Mouse (Mus musculus) spleen, adult 18-20 months (tissue): ENCODE data around the gene Vasp.
"Not testable (repeated sequence)": the region's sequence is repeated elsewhere in the genome, so short reads cannot be mapped to it uniquely, and the experiment has no call there.

Source experiments
- DNase-seq, 2 experiments: peaks; one replicate each; pipeline ENCODE4 v3.0.0; 2022; ENCODE audit warnings: mixed read lengths in 2 of 2

Vasp gene

GRCm38 (mm10) chr7:19303046-19303305, 31.4 kb upstream of the Vasp start:
- no peak for DNase-seq

DNA sequence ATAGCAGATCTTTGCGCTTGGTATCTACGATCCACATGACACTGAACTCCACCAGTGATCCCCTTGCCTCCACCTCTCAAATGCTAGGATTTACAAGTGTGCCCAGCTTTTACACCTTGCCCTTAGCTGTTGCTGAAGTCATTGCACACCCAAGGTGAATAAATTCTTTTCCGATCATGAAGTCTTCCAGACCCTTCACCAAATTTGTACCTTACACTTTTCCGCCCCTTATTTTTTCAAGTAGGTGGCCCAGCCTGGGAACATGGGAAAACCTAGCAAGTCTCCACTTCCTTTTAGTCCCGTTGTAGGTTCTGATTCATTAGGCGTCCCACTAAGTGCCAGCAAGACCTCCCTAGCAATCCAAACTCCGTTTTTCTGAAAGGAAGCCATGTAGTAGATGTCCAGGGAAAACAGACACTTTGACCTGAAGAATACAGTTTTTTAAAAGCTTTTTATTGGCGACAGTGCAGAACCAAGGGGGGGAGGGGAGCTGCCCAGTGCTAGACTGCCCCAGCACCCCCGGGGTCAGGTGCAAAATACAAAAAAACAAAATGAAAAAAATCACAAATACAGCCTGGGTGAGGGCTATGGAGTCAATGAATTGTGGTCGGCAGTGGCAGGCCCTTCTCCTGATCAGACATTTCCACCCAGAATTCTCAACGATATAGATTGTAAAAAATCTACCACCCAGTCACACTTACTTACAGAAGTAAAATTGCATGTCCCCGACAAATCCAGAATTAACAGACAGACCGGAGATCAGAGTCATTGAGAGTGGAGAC, 30.8 kb upstream of the Vasp start:
- DNase-seq = no peak

GRCm38 (mm10) chr7:19301461-19302263, 30.0 kb upstream of the Vasp start:
- no peak for DNase-seq

DNA sequence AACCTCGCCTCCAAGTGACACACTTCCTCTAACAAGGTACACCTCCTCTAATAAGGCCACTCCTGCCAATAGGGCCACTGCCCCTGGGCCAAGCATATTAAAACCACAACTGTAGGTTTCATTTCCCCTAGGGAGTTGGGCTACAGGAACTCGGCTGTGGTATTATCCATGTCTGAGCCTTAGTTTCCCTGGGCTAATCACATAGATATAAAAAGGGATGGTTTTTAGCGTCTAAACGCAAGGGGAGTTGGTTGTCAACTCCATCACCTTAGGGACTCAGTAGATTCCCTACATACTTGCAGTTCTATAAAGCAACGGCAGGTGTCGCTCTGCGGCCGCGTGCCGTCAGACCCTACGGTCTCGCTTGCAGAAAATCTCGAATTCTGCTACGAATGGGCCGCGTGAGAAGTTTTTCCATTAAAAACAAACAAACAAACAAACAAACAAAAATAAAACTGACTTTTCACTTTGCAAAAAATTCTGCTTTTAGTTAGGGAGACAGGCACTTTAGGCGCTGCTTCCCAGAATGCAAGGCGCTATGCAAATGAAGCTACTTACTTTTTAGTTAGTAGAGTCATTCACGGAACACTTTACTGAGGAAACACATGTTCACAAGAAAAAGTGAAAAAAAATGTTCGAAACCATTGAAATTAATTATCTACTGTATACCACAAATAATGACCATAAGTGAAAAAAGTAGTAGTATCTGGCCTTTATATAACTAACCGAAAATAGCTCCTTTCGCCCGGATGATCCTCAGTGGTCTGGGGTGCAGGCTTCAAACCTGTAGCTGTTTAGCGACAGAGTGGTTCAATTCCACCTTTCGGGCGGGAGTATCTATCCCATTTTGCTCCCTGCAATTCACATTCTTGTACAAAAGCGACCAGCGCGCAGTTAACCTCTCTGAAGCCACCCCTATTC, 29.1 kb upstream of the Vasp start:
- DNase-seq = peak; percentile 61 to 80

DNA sequence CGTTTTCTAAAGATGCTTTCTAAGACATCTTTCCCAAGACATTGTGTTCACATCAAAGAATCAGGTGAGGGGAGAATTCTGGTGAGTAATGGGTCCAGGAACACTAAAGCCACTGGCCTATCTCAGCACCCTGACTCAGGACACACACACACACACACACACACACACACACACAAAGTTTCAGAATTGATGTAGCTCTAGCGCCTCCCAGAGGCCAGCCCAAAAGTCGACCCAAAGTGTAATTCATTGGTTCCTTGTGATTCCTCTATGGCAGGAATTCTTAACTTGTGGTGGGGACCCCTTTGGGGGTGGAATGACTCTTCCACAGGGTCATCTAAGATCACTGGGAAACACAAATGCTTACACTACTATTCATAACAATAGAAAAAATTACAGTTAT, 27.6 kb upstream of the Vasp start:
- no peak for DNase-seq

GRCm38 (mm10) chr7:19297794-19298193, 26.2 kb upstream of the Vasp start:
- DNase-seq = no peak

GRCm38 (mm10) chr7:19297034-19297433, 25.4 kb upstream of the Vasp start:
- DNase-seq = no peak

- peak; percentile 86 to 97 for DNase-seq
Measured at GRCm38 (mm10) chr7:19295503-19296185, 24.0 kb upstream of the Vasp start.

GRCm38 (mm10) chr7:19290969-19291596, 19.5 kb upstream of the Vasp start:
- DNase-seq = no peak

DNA sequence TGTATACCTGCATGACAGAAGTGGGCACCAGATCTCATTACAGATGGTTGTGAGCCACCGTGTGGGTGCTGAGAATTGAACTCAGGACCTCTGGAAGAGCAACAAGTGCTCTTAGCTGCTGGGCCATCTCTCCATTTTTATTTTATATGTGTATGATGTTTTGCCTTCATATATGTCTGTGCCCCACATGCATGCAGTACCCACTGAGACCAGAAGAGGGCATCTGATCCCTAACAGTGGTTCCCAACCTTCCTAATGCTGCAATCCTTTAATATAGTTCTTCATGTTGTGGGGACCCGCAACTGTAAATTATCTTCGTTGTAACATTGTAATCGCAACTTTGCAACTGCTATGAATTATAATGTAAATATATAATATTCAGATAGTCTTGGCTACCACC, 13.1 kb upstream of the Vasp start:
- DNase-seq = peak in 1 of 2 experiments; percentile 60

DNA sequence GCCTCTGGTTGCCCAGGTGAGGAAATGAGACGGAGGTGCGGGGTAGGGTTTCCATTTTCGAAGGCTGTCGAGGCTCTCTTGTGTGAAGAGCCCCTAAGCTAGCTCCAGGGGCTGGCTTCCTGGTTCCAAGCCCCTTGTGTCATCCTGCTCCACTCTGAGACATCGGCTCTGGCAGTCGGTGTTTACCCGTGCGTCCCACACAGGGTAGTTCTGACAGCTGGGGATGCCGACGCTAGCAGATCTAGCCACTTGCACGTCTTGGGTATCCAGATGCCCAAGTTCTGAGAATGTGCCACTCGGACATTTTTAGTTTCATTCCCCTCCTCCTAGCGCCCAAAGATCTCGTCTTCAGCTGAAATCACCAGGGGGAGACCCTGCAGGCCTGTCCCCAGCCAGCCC, 11.8 kb upstream of the Vasp start:
- no peak for DNase-seq

GRCm38 (mm10) chr7:19282791-19283405, 11.3 kb upstream of the Vasp start:
- DNase-seq = peak in 1 of 2 experiments; percentile 53

- peak; percentile 56 to 61 for DNase-seq
Measured at GRCm38 (mm10) chr7:19282385-19282784, 10.8 kb upstream of the Vasp start, which contains the start of gene Rtn2. Rtn2 (plus strand) TSS chr7:19282624.

- DNase-seq = not testable (repeated sequence)
Measured at GRCm38 (mm10) chr7:19281680-19282304, 10.2 kb upstream of the Vasp start.

GRCm38 (mm10) chr7:19279581-19280114, 8.0 kb upstream of the Vasp start, which contains the start of gene Ppm1n:
Ppm1n (minus strand) TSS chr7:19280064.
- no peak for DNase-seq

DNA sequence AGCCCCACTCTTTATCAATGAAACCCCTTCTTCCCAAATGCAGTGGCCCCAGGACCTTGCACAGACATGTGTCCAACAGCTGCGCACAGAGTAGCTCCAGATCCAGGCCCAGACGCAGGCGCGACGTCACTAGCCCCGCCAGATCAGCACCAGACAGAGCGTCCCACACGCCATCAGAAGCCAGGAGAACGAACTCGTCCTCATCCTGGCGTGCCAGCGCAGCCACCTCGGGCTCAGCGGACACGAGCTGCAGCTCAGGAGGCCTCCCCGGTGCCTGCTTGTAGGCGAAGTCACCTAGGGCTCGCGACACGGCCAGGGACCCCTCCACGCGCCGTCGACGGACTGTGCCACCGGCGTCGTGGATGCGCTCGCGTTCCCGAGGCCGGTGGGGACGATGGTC, 7.4 kb upstream of the Vasp start:
- DNase-seq = no peak

DNA sequence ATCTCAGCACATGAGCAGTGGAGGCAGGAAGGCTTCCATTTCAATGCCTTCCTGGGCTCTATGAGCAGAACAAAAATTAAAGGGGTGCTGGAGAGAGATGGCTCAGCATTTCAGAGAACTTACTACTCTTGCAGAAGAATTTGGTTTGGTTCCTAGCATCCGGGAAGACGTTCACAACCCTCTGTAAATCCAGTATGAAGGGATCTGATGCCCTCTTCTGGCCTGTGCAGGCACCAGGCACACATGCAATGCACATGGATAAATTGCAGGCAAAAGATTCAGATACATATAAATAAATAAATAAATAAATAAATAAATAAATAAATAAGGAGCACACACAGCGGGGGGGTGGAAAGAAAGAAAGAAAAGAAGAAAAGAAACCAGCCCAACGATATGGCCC, 4.6 kb upstream of the Vasp start:
- no peak for DNase-seq

- DNase-seq = peak; percentile 81 to 88
Measured at GRCm38 (mm10) chr7:19272173-19272764, 652 bp upstream of the Vasp start.

- peak; percentile 45 to 49 for DNase-seq
Measured at GRCm38 (mm10) chr7:19270509-19271237, 944 bp downstream of the Vasp start.
